Comparison of ENCODE assay signal across 8 mouse cellular contexts in the genomic region with DNA sequence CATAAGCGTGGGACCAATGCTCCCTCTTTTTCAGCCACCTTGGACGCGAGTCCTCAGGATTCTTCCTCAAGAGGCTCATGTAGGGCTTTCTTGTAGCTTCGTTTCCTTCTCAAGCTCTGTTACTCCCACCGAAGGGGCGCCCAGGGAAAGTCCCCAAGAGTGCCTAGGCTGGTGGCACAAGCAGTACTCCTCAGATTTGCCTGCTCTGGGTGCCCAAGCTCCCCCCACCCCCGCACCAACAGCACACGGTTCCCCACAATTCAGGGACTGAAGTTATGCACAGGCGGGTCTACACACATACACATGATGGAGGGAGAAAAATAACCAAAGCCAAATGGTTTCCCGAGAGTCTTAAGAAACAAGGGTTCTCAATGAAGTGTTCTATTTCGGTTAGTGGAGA. TPM values are rescaled to one million over a fixed set of nuclear protein-coding genes. Genes with fewer than 3 reads are reported as not detected.
A peak's percentile ranks its signal among the peaks of the same experiment; 100 is the strongest.
DNase-seq lines count a peak whose midpoint lies in the region; ATAC-seq and TF ChIP-seq lines count a peak whose summit lies in the region.

No protein-coding gene starts in this region.

- TF ChIP-seq POLR2A in olfactory bulb, adult 2 months (IDR thresholded peaks at IDR 0.05; ENCODE audit: insufficient read depth, low read depth, low read length) = no peak

- ATAC-seq in cerebellum, adult (ENCODE audit: insufficient number of reproducible peaks, low FRiP score, low TSS enrichment) = no peak

- WGBS in olfactory bulb, adult 2 months = 11% methylated on average over 11 of the region's 11 CpGs

- peak overlapping the region; percentile 79 for H3K4me3 ChIP-seq in olfactory bulb, adult 2 months (ENCODE audit: insufficient read depth, low read depth, low read length)

- peak; percentile 3 for DNase-seq in cerebellum, adult 9-11 months
- peak; percentile 20 for DNase-seq in retina, postnatal 1 day
- no peak for DNase-seq in retina, embryonic 14.5 days (ENCODE audit: low spot score)
- DNase-seq in layer of hippocampus, postnatal 36 days = peak; percentile 15 to 18
- no peak for DNase-seq in spleen, adult 12 weeks (ENCODE audit: low spot score)
- no peak for DNase-seq in kidney, adult 8-10 months

- H3K4me1 ChIP-seq in olfactory bulb, adult 2 months (ENCODE audit: control insufficient read depth, insufficient read depth, low read length) = peaks cover 3% of the 10 kb centered on the region

- no peak for TF ChIP-seq CTCF in olfactory bulb, adult 2 months (IDR thresholded peaks at IDR 0.05; ENCODE audit: insufficient read depth, low read depth, low read length)

- H3K27ac ChIP-seq in olfactory bulb, adult 2 months (ENCODE audit: insufficient read depth, low read depth, low read length) = peak overlapping the region; percentile 66; the same call in 1 of the 2 replicates

RNA-seq across cellular contexts. Expression of a gene that starts 1.6 kb away (rescaled TPM):
- 10 to 100 TPM; 24.1 to 25.2 TPM for total RNA-seq in layer of hippocampus, postnatal 36 days (2021)
- polyA plus RNA-seq in olfactory bulb, adult 2 months (2012; ENCODE audit: insufficient read depth, insufficient read length, low replicate concordance, missing spikeins) = not detected in 2 replicates

Comparison
In these comparisons a context has a peak if more than half of its experiments do, and no peak if none do; other contexts are left out.
1. DNase-seq: peak in cerebellum, adult 9-11 months (single experiment), retina, postnatal 1 day (single experiment) and layer of hippocampus, postnatal 36 days (2 of 2); none in retina, embryonic 14.5 days (single experiment), spleen, adult 12 weeks (single experiment) and kidney, adult 8-10 months (0 of 2).